Comparison of ENCODE assay signal across 12 mouse cellular contexts in the genomic region with DNA sequence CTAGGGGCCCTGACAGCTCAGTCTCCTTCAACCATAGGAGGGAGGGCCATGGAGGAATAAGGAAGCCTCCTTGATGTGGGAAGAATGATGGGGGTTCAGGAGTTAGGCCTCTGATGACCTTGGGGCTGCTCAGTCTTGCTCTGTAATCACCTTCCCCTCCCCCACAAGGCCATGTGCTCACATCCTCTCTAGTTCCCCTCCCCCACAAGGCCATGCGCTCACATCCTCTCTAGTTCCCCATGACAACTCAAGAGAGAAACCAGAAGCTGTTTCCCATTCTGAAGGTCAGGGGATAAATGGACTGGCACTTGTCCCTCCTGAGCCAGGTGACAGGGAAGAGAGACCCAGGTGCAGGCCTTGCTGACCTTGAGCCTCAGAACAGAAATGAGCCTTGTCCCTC.
DNase-seq lines count a peak whose midpoint lies in the region; ATAC-seq and TF ChIP-seq lines count a peak whose summit lies in the region.
"Had no signal": no experiment of that assay in that cellular context is flagged by ENCODE, and none has a peak within 500 bp of the region (broad histone marks: within the 10 kb centered on the region; RNA-seq: fewer than 3 reads in every experiment).

No protein-coding gene starts in this region.

- H3K36me3 ChIP-seq in lung, embryonic 14.5 days (ENCODE audit: insufficient read depth): peaks cover 51% of the 10 kb centered on the region
- H3K36me3 ChIP-seq in lung, postnatal 0 days (ENCODE audit: insufficient read depth, low read length): no peaks in the 10 kb centered on the region
- H3K36me3 ChIP-seq in thymus, adult 2 months (ENCODE audit: control insufficient read depth, insufficient read depth, low read length): no peaks in the 10 kb centered on the region

- H3K9ac ChIP-seq in lung, embryonic 14.5 days: no peak overlapping the region
- no peak overlapping the region for H3K9ac ChIP-seq in lung, postnatal 0 days (replicated peaks; ENCODE audit: low read depth)
- H3K9ac ChIP-seq: forebrain, embryonic 13.5 days; lung, embryonic 15.5 days had no signal

- 85% methylated on average over 1 of the region's 1 CpGs for WGBS in lung, embryonic 14.5 days
- 93% methylated on average over 1 of the region's 1 CpGs for whole genome bisulfite sequencing in lung, postnatal 0 days
- WGBS in thymus, adult 2 months: 52% methylated on average over 1 of the region's 1 CpGs

- peak; percentile 66 for DNase-seq in adrenal gland, postnatal 14 days
- DNase-seq in adrenal gland, adult 2 months: no peak
- DNase-seq in lung, embryonic 14.5 days: peak; percentile 17
- no peak for DNase-seq in lung, postnatal 0 days (ENCODE audit: low spot score)
- DNase-seq in embryo, embryonic 10.5 days (ENCODE audit: low spot score): peak; percentile 12
- peak; percentile 66 for DNase-seq in thymus, adult 2 months
- DNase-seq in lung, postnatal 25 days (ENCODE audit: low spot score): no peak
- no peak for DNase-seq in frontal cortex, postnatal 14 days (ENCODE audit: low spot score in 2 of 2)
- DNase-seq: layer of hippocampus, postnatal 36 days had no signal

- H3K4me1 ChIP-seq in lung, embryonic 14.5 days (ENCODE audit: insufficient read depth): no peaks in the 10 kb centered on the region
- H3K4me1 ChIP-seq in lung, postnatal 0 days (ENCODE audit: insufficient read depth, low read depth, low read length): no peaks in the 10 kb centered on the region
- peaks cover 11% of the 10 kb centered on the region for H3K4me1 ChIP-seq in thymus, adult 2 months (replicated peaks; ENCODE audit: control insufficient read depth, insufficient read depth, low read length)
- H3K4me1 ChIP-seq: forebrain, embryonic 13.5 days; lung, embryonic 15.5 days had no signal

- TF ChIP-seq POLR2A in thymus, adult 2 months (IDR thresholded peaks at IDR 0.05; ENCODE audit: control insufficient read depth, extremely low read depth, insufficient read depth, low read length, poor library complexity): no peak

- H3K4me3 ChIP-seq in lung, embryonic 14.5 days (ENCODE audit: low read depth, low read length): no peak overlapping the region
- H3K4me3 ChIP-seq in lung, postnatal 0 days (ENCODE audit: low read depth, low read length): no peak overlapping the region
- no peak overlapping the region for H3K4me3 ChIP-seq in thymus, adult 2 months (ENCODE audit: control insufficient read depth, insufficient read depth, low read length)
- H3K4me3 ChIP-seq: forebrain, embryonic 13.5 days; lung, embryonic 15.5 days had no signal

- H3K27ac ChIP-seq in lung, embryonic 14.5 days (ENCODE audit: low read depth): no peak overlapping the region
- H3K27ac ChIP-seq in lung, postnatal 0 days (ENCODE audit: low read length): no peak overlapping the region
- no peak overlapping the region for H3K27ac ChIP-seq in thymus, adult 2 months (ENCODE audit: control insufficient read depth, insufficient read depth, low read length)
- H3K27ac ChIP-seq: forebrain, embryonic 13.5 days; lung, embryonic 15.5 days had no signal

- TF ChIP-seq CTCF in lung, embryonic 14.5 days (IDR thresholded peaks at IDR 0.05; ENCODE audit: low read depth): no peak
- no peak for TF ChIP-seq CTCF in lung, postnatal 0 days (IDR thresholded peaks at IDR 0.05)
- no peak for TF ChIP-seq CTCF in thymus, adult 2 months (IDR thresholded peaks at IDR 0.05; ENCODE audit: borderline replicate concordance, control insufficient read depth, extremely low read depth, insufficient read depth, low read length, poor library complexity)

- no peaks in the 10 kb centered on the region for H3K9me3 ChIP-seq in lung, embryonic 14.5 days (ENCODE audit: low read depth, low read length)
- no peaks in the 10 kb centered on the region for H3K9me3 ChIP-seq in lung, postnatal 0 days (ENCODE audit: low read length)
- H3K9me3 ChIP-seq: forebrain, embryonic 13.5 days; lung, embryonic 15.5 days had no signal

- no peaks in the 10 kb centered on the region for H3K27me3 ChIP-seq in lung, embryonic 14.5 days (ENCODE audit: insufficient read depth, low read length)
- H3K27me3 ChIP-seq in lung, postnatal 0 days (replicated peaks; ENCODE audit: insufficient read depth, low read length): no peaks in the 10 kb centered on the region
- no peaks in the 10 kb centered on the region for H3K27me3 ChIP-seq in thymus, adult 2 months (ENCODE audit: control insufficient read depth, insufficient read depth, low read length)
- H3K27me3 ChIP-seq: forebrain, embryonic 13.5 days; lung, embryonic 15.5 days had no signal

- no peak for TF ChIP-seq EP300 in lung, postnatal 0 days (IDR thresholded peaks at IDR 0.05)

- ATAC-seq in lung, embryonic 14.5 days (ENCODE audit: insufficient read depth): no peak
- no peak for ATAC-seq in lung, postnatal 0 days
- ATAC-seq: forebrain, embryonic 13.5 days; intestine, embryonic 16.5 days had no signal

- no peak overlapping the region for H3K4me2 ChIP-seq in lung, embryonic 14.5 days
- H3K4me2 ChIP-seq in lung, postnatal 0 days (replicated peaks; ENCODE audit: low read depth, low read length): no peak overlapping the region
- H3K4me2 ChIP-seq: forebrain, embryonic 13.5 days; lung, embryonic 15.5 days had no signal

Comparison
In these comparisons a context has a peak if more than half of its experiments do, and no peak if none do; other contexts are left out.
1. DNase-seq: peak in adrenal gland, postnatal 14 days (single experiment), lung, embryonic 14.5 days (single experiment), embryo, embryonic 10.5 days (single experiment) and thymus, adult 2 months (single experiment); none in adrenal gland, adult 2 months (single experiment), lung, postnatal 0 days (single experiment), lung, postnatal 25 days (single experiment) and frontal cortex, postnatal 14 days (0 of 2).